8 mouse cellular contexts compared by ENCODE assay signal in genomic region chr12:99716038-99716610, GRCm38 (mm10).
DNase-seq lines count a peak whose midpoint lies in the region; ATAC-seq and TF ChIP-seq lines count a peak whose summit lies in the region.

No protein-coding gene starts in this region.

- H3K4me1 ChIP-seq in hindbrain, embryonic 11.5 days (replicated peaks; ENCODE audit: control insufficient read depth, insufficient read depth, low read length), result no peaks in the 10 kb centered on the region

- H3K9ac ChIP-seq in hindbrain, embryonic 11.5 days (ENCODE audit: low read depth, low read length), result no peak overlapping the region

- H3K9me3 ChIP-seq in hindbrain, embryonic 11.5 days (ENCODE audit: control insufficient read depth, low read length), result no peaks in the 10 kb centered on the region

- no peak for TF ChIP-seq CTCF in layer of hippocampus, adult 2 months (conservative IDR thresholded peaks at IDR 0.05)

- intact Hi-C loops in left cerebral cortex, postnatal 10 days (cut with DNase I), result no loop called here

- H3K27me3 ChIP-seq in hindbrain, embryonic 11.5 days (ENCODE audit: control insufficient read depth, insufficient read depth, low read length), result no peaks in the 10 kb centered on the region

- peak; percentile 48 for DNase-seq in adrenal gland, adult 2 months
- DNase-seq in adrenal gland, postnatal 4 days (ENCODE audit: low spot score in 2 of 2), result no peak
- peak; percentile 46 to 67 for DNase-seq in adrenal gland, postnatal 36 days
- peak; percentile 83 for DNase-seq in gastrocnemius, postnatal 25 days
- DNase-seq in left cerebral cortex, postnatal 10 days (ENCODE audit: extremely low spot score in 1 of 2, low spot score in 2 of 2), result peak; percentile 55 to 60
- no peak for DNase-seq in hindbrain, embryonic 11.5 days (ENCODE audit: low spot score)
- no peak for DNase-seq in layer of hippocampus, adult 2 months (ENCODE audit: low spot score in 2 of 2)
- no peak for DNase-seq in ovary, postnatal 14 days (ENCODE audit: low spot score)

- H3K27ac ChIP-seq in hindbrain, embryonic 11.5 days (ENCODE audit: low read depth, low read length), result no peak overlapping the region
- H3K27ac ChIP-seq in layer of hippocampus, adult 2 months, result no peak overlapping the region

- no peak for ATAC-seq in hindbrain, embryonic 11.5 days (ENCODE audit: low FRiP score)

- H3K36me3 ChIP-seq in hindbrain, embryonic 11.5 days (ENCODE audit: control insufficient read depth, insufficient read depth, low read length), result no peaks in the 10 kb centered on the region

- WGBS in hindbrain, embryonic 11.5 days, result 67% methylated on average over 8 of the region's 8 CpGs

- H3K4me2 ChIP-seq in hindbrain, embryonic 11.5 days (replicated peaks; ENCODE audit: low read depth, low read length), result no peak overlapping the region

- H3K4me3 ChIP-seq in hindbrain, embryonic 11.5 days (ENCODE audit: low read depth, low read length), result no peak overlapping the region
- no peak overlapping the region for H3K4me3 ChIP-seq in layer of hippocampus, adult 2 months

Comparison
In these comparisons a context has a peak if more than half of its experiments do, and no peak if none do; other contexts are left out.
1. DNase-seq: peak in adrenal gland, adult 2 months (single experiment), adrenal gland, postnatal 36 days (2 of 2), gastrocnemius, postnatal 25 days (single experiment) and left cerebral cortex, postnatal 10 days (2 of 2); none in adrenal gland, postnatal 4 days (0 of 2), hindbrain, embryonic 11.5 days (single experiment), layer of hippocampus, adult 2 months (0 of 2) and ovary, postnatal 14 days (single experiment).